Mouse (Mus musculus) thymus, adult 2 months (tissue): Measurements from ENCODE around the gene Dync2li1. TPM values are rescaled to one million over a fixed set of nuclear protein-coding genes. Genes with fewer than 3 reads are reported as not detected.

Experiments
- DNase-seq: peaks from one replicate; pipeline ENCODE4 v3.0.0; 2021
- H3K27ac ChIP-seq: fragments of 200-500 bp; 2 replicates; pipeline ENCODE4 v1.5.1; 2012; ENCODE audit warnings: low read length, control low read depth; ENCODE audit not compliant: control insufficient read depth, insufficient read depth
- H3K27me3 ChIP-seq: fragments of 200-500 bp; 2 replicates; pipeline ENCODE4 v1.6.1; 2012; ENCODE audit warnings: mild to moderate bottlenecking, low read length, moderate library complexity, mixed read lengths; ENCODE audit not compliant: control insufficient read depth, insufficient read depth
- H3K36me3 ChIP-seq: fragments of 200-500 bp; 2 replicates; pipeline ENCODE4 v1.6.1; 2012; ENCODE audit warnings: mild to moderate bottlenecking, low read length, moderate library complexity; ENCODE audit not compliant: control insufficient read depth, insufficient read depth
- H3K4me1 ChIP-seq: fragments of 200-500 bp; replicated peaks from 2 replicates; pipeline ENCODE4 v1.6.1; 2012; ENCODE audit warnings: low read length; ENCODE audit not compliant: control insufficient read depth, insufficient read depth
- H3K4me3 ChIP-seq: fragments of 200-500 bp; 2 replicates; pipeline ENCODE4 v1.5.1; 2012; ENCODE audit warnings: mild to moderate bottlenecking, low read length, control low read depth, moderate library complexity; ENCODE audit not compliant: control insufficient read depth, insufficient read depth
- CTCF ChIP-seq: fragments of 200-500 bp; IDR thresholded peaks from 2 replicates; pipeline ENCODE4 v1.5.1; 2012; ENCODE audit warnings: mild to moderate bottlenecking, control low read depth, low read length, moderate library complexity, borderline replicate concordance; ENCODE audit not compliant: control insufficient read depth, poor library complexity, insufficient read depth; ENCODE audit errors: extremely low read depth
- POLR2A ChIP-seq: fragments of 200-500 bp; IDR thresholded peaks from 2 replicates; pipeline ENCODE4 v1.6.1; 2012; ENCODE audit warnings: mild to moderate bottlenecking, low read length, control low read depth, moderate library complexity; ENCODE audit not compliant: control insufficient read depth, poor library complexity, insufficient read depth; ENCODE audit errors: extremely low read depth
- WGBS: fragments of 180-500 bp; shearing (Covaris S2); methylation state at CpG from one replicate; pipeline ENCODE4 v1.1.7; 2018; 5-methylcytosine and 5-hydroxymethylcytosine counted together
- polyA plus RNA-seq: library from polyadenylated mRNA; depleted of rRNA; stranded (reverse); fragments of >200 nt; gene quantifications from 2 replicates; pipeline ENCODE4 v1.2.3, GENCODE M21; 2012; rRNA removed

Dync2li1 gene
- polyA plus RNA-seq, 1 experiment, result 1.1 TPM

DNA sequence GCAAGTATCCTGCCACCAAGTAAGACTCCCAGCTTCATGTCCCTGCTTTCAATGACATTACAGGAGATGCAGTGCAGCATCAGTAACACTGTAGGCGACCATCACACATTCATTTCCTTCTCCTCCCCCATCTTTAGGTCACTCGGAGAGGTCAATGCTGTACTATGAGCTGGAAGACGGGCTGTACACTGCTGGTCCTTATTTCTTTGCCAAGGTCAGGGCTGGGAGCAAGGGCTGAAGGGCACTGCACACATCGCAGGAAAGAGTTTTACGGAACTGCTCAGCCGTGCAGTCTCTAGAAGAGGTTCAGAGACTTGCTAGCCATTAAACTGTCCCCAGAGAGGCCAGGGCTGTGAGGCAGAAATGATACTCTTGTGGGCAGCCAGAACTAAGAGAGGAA lies 70.2 kb downstream of the Dync2li1 start:
- Histone ChIP-seq H3K27me3 (no peaks in the 10 kb centered on the region), H3K4me1 (no peaks in the 10 kb centered on the region), H3K36me3 (no peaks in the 10 kb centered on the region), H3K27ac (no peak overlapping the region), H3K4me3 (no peak overlapping the region)
- WGBS, result 85% methylated on average over 6 of the region's 6 CpGs
- DNase-seq, result no peak
- TF ChIP-seq POLR2A (no peak), CTCF (no peak)

DNA sequence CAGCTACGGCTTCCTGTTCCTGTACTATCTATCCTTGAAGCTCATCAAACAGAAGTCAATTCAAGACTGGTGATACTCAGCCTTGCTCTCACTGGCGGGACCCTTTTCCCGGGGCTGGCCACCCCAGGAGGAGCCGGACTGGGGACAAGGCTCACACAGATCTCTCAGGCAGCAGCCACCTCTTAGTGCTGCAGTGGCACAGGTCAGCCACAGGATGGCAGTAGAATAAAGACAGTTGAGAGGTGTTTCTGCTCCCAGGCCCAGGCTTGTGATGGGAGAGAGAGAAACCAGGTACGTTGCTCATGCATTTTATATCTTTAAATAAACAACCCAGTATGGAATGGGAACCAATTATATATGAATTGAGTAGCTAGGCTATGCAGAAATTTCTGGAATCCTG lies 72.4 kb downstream of the Dync2li1 start:
- peak; percentile 53; the same call in 1 of the 2 replicates for TF ChIP-seq CTCF
- no peak for TF ChIP-seq POLR2A
- peak; percentile 51 for DNase-seq
- WGBS, result 36% methylated on average over 5 of the region's 5 CpGs
- Histone ChIP-seq H3K27me3 (no peaks in the 10 kb centered on the region), H3K27ac (no peak overlapping the region), H3K4me1 (no peaks in the 10 kb centered on the region), H3K4me3 (no peak overlapping the region), H3K36me3 (no peaks in the 10 kb centered on the region)

Other genes with a start within 250 kb of the Dync2li1 start
- 40.1 and 40.6 TPM in 2 replicates for gene Thada, start 160.3 kb upstream of the Dync2li1 start, polyA plus RNA-seq
- gene Plekhh2, start 114.6 kb upstream of the Dync2li1 start, polyA plus RNA-seq, result 0.59 and 0.66 TPM in 2 replicates
- 0.65 and 0.74 TPM in 2 replicates for gene Abcg8, start 49.8 kb downstream of the Dync2li1 start, polyA plus RNA-seq
- gene Abcg5, start 56.5 kb downstream of the Dync2li1 start, polyA plus RNA-seq, result 0.85 and 1.1 TPM in 2 replicates
- gene Lrpprc, start 164.3 kb downstream of the Dync2li1 start, polyA plus RNA-seq, result 10.0 and 12.6 TPM in 2 replicates